17 mouse cellular contexts compared by ENCODE assay signal in genomic region chr3:99184373-99184772, GRCm38 (mm10). TPM values are rescaled to one million over a fixed set of nuclear protein-coding genes. Genes with fewer than 3 reads are reported as not detected.
DNase-seq lines count a peak whose midpoint lies in the region; ATAC-seq and TF ChIP-seq lines count a peak whose summit lies in the region.
"Had no signal": no experiment of that assay in that cellular context is flagged by ENCODE, and none has a peak within 500 bp of the region (broad histone marks: within the 10 kb centered on the region; RNA-seq: fewer than 3 reads in every experiment).

No protein-coding gene starts in this region.

- 49% methylated on average over 1 of the region's 1 CpGs for WGBS in limb, embryonic 14.5 days
- 89% methylated on average over 1 of the region's 1 CpGs for WGBS in limb, embryonic 10.5 days
- WGBS in liver, embryonic 11.5 days: 76% methylated on average over 1 of the region's 1 CpGs

- peaks cover 10% of the 10 kb centered on the region; the same call in 1 of the 2 replicates for H3K4me1 ChIP-seq in limb, embryonic 14.5 days (ENCODE audit: control insufficient read depth, insufficient read depth, low read length)
- no peaks in the 10 kb centered on the region for H3K4me1 ChIP-seq in limb, embryonic 10.5 days
- no peaks in the 10 kb centered on the region for H3K4me1 ChIP-seq in liver, embryonic 11.5 days (replicated peaks; ENCODE audit: control insufficient read depth, insufficient read depth, low read length)
- H3K4me1 ChIP-seq: forebrain, embryonic 15.5 days had no signal

- no peak overlapping the region for H3K4me3 ChIP-seq in limb, embryonic 14.5 days (replicated peaks; ENCODE audit: low read length)
- no peak overlapping the region for H3K4me3 ChIP-seq in limb, embryonic 10.5 days
- no peak overlapping the region for H3K4me3 ChIP-seq in liver, embryonic 11.5 days (ENCODE audit: low read depth, low read length)
- H3K4me3 ChIP-seq: forebrain, embryonic 15.5 days; limb, embryonic 12.5 days had no signal

- no peak overlapping the region for H3K27ac ChIP-seq in limb, embryonic 14.5 days (replicated peaks; ENCODE audit: low read depth, low read length)
- no peak overlapping the region for H3K27ac ChIP-seq in limb, embryonic 10.5 days
- H3K27ac ChIP-seq in liver, embryonic 11.5 days (ENCODE audit: low read depth, low read length): no peak overlapping the region
- H3K27ac ChIP-seq: forebrain, embryonic 15.5 days; limb, embryonic 12.5 days had no signal

- no peak overlapping the region for H3K9ac ChIP-seq in limb, embryonic 14.5 days (ENCODE audit: low read depth, low read length, severe bottlenecking)
- no peak overlapping the region for H3K9ac ChIP-seq in liver, embryonic 11.5 days (ENCODE audit: low read depth, low read length)
- H3K9ac ChIP-seq: forebrain, embryonic 15.5 days; limb, embryonic 12.5 days; liver, postnatal 0 days had no signal

- TF ChIP-seq POLR2A in limb, embryonic 14.5 days (IDR thresholded peaks at IDR 0.05; ENCODE audit: borderline replicate concordance, extremely low read depth, insufficient read depth, insufficient read length): no peak

- H3K4me2 ChIP-seq in limb, embryonic 14.5 days (replicated peaks; ENCODE audit: low read depth, low read length, severe bottlenecking): no peak overlapping the region
- no peak overlapping the region for H3K4me2 ChIP-seq in liver, embryonic 11.5 days
- H3K4me2 ChIP-seq: forebrain, embryonic 15.5 days; limb, embryonic 12.5 days had no signal

- no peaks in the 10 kb centered on the region for H3K36me3 ChIP-seq in limb, embryonic 14.5 days (ENCODE audit: control insufficient read depth, insufficient read depth, low read length)
- peaks cover 5% of the 10 kb centered on the region; the same call in 1 of the 2 replicates for H3K36me3 ChIP-seq in limb, embryonic 10.5 days
- no peaks in the 10 kb centered on the region for H3K36me3 ChIP-seq in liver, embryonic 11.5 days (ENCODE audit: control insufficient read depth, insufficient read depth, low read length)
- H3K36me3 ChIP-seq: forebrain, embryonic 15.5 days; limb, embryonic 12.5 days had no signal

- H3K9me3 ChIP-seq in limb, embryonic 14.5 days (ENCODE audit: control insufficient read depth, low read length): no peaks in the 10 kb centered on the region
- no peaks in the 10 kb centered on the region for H3K9me3 ChIP-seq in limb, embryonic 10.5 days (replicated peaks)
- no peaks in the 10 kb centered on the region for H3K9me3 ChIP-seq in liver, embryonic 11.5 days (ENCODE audit: control insufficient read depth, low read length)
- H3K9me3 ChIP-seq: forebrain, embryonic 15.5 days; limb, embryonic 12.5 days had no signal

- H3K27me3 ChIP-seq in limb, embryonic 14.5 days (ENCODE audit: control insufficient read depth, insufficient read depth, low read length): no peaks in the 10 kb centered on the region
- H3K27me3 ChIP-seq in limb, embryonic 10.5 days (ENCODE audit: low read depth, poor library complexity, severe bottlenecking): no peaks in the 10 kb centered on the region
- no peaks in the 10 kb centered on the region for H3K27me3 ChIP-seq in liver, embryonic 11.5 days (replicated peaks; ENCODE audit: control insufficient read depth, insufficient read depth, low read length)
- H3K27me3 ChIP-seq: CH12.LX; forebrain, embryonic 15.5 days; limb, embryonic 12.5 days had no signal

- DNase-seq in cerebellum, adult 11 months: peak; percentile 23
- DNase-seq in limb, embryonic 14.5 days (ENCODE audit: low spot score): peak; percentile 9
- DNase-seq in limb, embryonic 10.5 days (ENCODE audit: low spot score): no peak
- DNase-seq in adipocyte (ENCODE audit: low spot score): peak; percentile 22
- peak; percentile 60 to 72 for DNase-seq in cerebellum, postnatal 10 days
- DNase-seq in thymus, postnatal 0 days (ENCODE audit: low spot score): no peak
- DNase-seq in liver, embryonic 11.5 days (ENCODE audit: low spot score): no peak
- DNase-seq: heart, postnatal 36 days; layer of hippocampus, postnatal 36 days; liver, postnatal 0 days; thymus, postnatal 25 days had no signal

- no peak for ATAC-seq in cerebellum, adult (ENCODE audit: insufficient number of reproducible peaks, low FRiP score, low TSS enrichment)
- no peak for ATAC-seq in limb, embryonic 14.5 days (ENCODE audit: low FRiP score, low read depth)
- no peak for ATAC-seq in liver, embryonic 11.5 days (replicated peaks; ENCODE audit: low FRiP score)
- ATAC-seq: forebrain, embryonic 15.5 days; inflammation-experienced regulatory T-cells, adult 6 months; liver, postnatal 0 days had no signal

RNA-seq across cellular contexts. Expression of gene Wars2, which starts 43.5 kb away (rescaled TPM):
- polyA plus RNA-seq in limb, embryonic 14.5 days (2012; rRNA removed): 8.2 and 8.7 TPM in 2 replicates
- 10.9 and 12.3 TPM in 2 replicates for polyA plus RNA-seq in limb, embryonic 14.5 days (2014; fragmentation: Nextera tagmentation; extraction: Ambion mirVana)
- 10.8 and 10.9 TPM in 2 replicates for polyA plus RNA-seq in limb, embryonic 10.5 days (2016; fragmentation: Nextera tagmentation; extraction: Ambion mirVana)
- 4.3 and 4.7 TPM in 2 replicates for polyA plus RNA-seq in thymus, postnatal 0 days (2015; fragmentation: Nextera tagmentation; extraction: Ambion mirVana)
- 6.9 and 7.5 TPM in 2 replicates for polyA plus RNA-seq in liver, embryonic 11.5 days (2014; fragmentation: Nextera tagmentation; extraction: Ambion mirVana)

RNA-seq across cellular contexts. Expression of gene Tbx15, which starts 55.8 kb away (rescaled TPM):
- polyA plus RNA-seq in limb, embryonic 14.5 days (2012; rRNA removed): 66.6 and 76.3 TPM in 2 replicates
- polyA plus RNA-seq in limb, embryonic 14.5 days (2014; fragmentation: Nextera tagmentation; extraction: Ambion mirVana): 25.5 and 26.6 TPM in 2 replicates
- 25.8 and 41.2 TPM in 2 replicates for polyA plus RNA-seq in limb, embryonic 10.5 days (2016; fragmentation: Nextera tagmentation; extraction: Ambion mirVana)
- 0.06 and 0.12 TPM in 2 replicates for polyA plus RNA-seq in thymus, postnatal 0 days (2015; fragmentation: Nextera tagmentation; extraction: Ambion mirVana)
- polyA plus RNA-seq in liver, embryonic 11.5 days (2014; fragmentation: Nextera tagmentation; extraction: Ambion mirVana): 0.29 and 0.45 TPM in 2 replicates
- polyA plus RNA-seq: inflammation-experienced regulatory T-cells, adult 6 months; kidney, embryonic 14.5 days had no signal

Comparison
In these comparisons a context has a peak if more than half of its experiments do, and no peak if none do; other contexts are left out.
1. DNase-seq: peak in cerebellum, adult 11 months (single experiment), limb, embryonic 14.5 days (single experiment), adipocyte (single experiment) and cerebellum, postnatal 10 days (2 of 2); none in limb, embryonic 10.5 days (single experiment), thymus, postnatal 0 days (single experiment) and liver, embryonic 11.5 days (single experiment).
2. RNA of gene Tbx15, which starts 55.8 kb away (polyA plus RNA-seq): 25.5 to 76.3 TPM in limb, embryonic 14.5 days and 25.8 to 41.2 TPM in limb, embryonic 10.5 days; 0.29 to 0.45 TPM in liver, embryonic 11.5 days and 0.06 to 0.12 TPM in thymus, postnatal 0 days; every median in the first group is over 10 times any median in the second.